Mouse (Mus musculus) heart, adult 11 months (tissue): ENCODE data around the gene Acr.

Source experiments
- DNase-seq: peaks from one replicate; pipeline ENCODE4 v3.0.0; 2022

Gene Acr

GRCm38 (mm10) chr15:89568114-89568513 lies at the start of gene Acr:
Gene Acr, plus strand, starts transcription at chr15:89568326.
- peak; percentile 79 for DNase-seq

GRCm38 (mm10) chr15:89521951-89522350 lies 46.2 kb upstream of the Acr start:
- DNase-seq, result peak; percentile 87

- peak; percentile 88 for DNase-seq
Measured at GRCm38 (mm10) chr15:89522566-89523282, 45.4 kb upstream of the Acr start.

GRCm38 (mm10) chr15:89523283-89523832 lies 44.8 kb upstream of the Acr start:
- peak; percentile 90 for DNase-seq

- DNase-seq, result peak; percentile 91
Measured at GRCm38 (mm10) chr15:89524001-89524571, 44.0 kb upstream of the Acr start.

- peak; percentile 81 for DNase-seq
Measured at GRCm38 (mm10) chr15:89524611-89525415, 43.3 kb upstream of the Acr start.

GRCm38 (mm10) chr15:89525464-89525863 lies 42.7 kb upstream of the Acr start:
- DNase-seq, result peak; percentile 83

GRCm38 (mm10) chr15:89525896-89526295 lies 42.2 kb upstream of the Acr start:
- DNase-seq, result peak; percentile 85

GRCm38 (mm10) chr15:89526776-89527325 lies 41.3 kb upstream of the Acr start:
- peak; percentile 89 for DNase-seq

GRCm38 (mm10) chr15:89527466-89527865 lies 40.7 kb upstream of the Acr start:
- peak; percentile 87 for DNase-seq

- peak; percentile 94 for DNase-seq
Measured at GRCm38 (mm10) chr15:89528201-89528850, 39.8 kb upstream of the Acr start.

GRCm38 (mm10) chr15:89528923-89529322 lies 39.2 kb upstream of the Acr start:
- DNase-seq, result peak; percentile 83

- DNase-seq, result peak; percentile 84
Measured at GRCm38 (mm10) chr15:89530336-89530735, 37.8 kb upstream of the Acr start.

GRCm38 (mm10) chr15:89531399-89531798 lies 36.7 kb upstream of the Acr start:
- DNase-seq, result no peak

- DNase-seq, result peak; percentile 92
Measured at GRCm38 (mm10) chr15:89532026-89532923, 35.9 kb upstream of the Acr start.

GRCm38 (mm10) chr15:89532924-89533842 lies 34.9 kb upstream of the Acr start:
- DNase-seq, result peak; percentile 89

GRCm38 (mm10) chr15:89533843-89534207 lies 34.3 kb upstream of the Acr start:
- peak; percentile 86 for DNase-seq

- peak; percentile 78 for DNase-seq
Measured at GRCm38 (mm10) chr15:89544171-89544570, 24.0 kb upstream of the Acr start.

GRCm38 (mm10) chr15:89547321-89547720 lies 20.8 kb upstream of the Acr start:
- DNase-seq, result no peak
